Mouse (Mus musculus) midbrain, embryonic 10.5 days (tissue): Measurements from ENCODE around the gene Ubap2l. TPM values are rescaled to one million over a fixed set of nuclear protein-coding genes. Genes with fewer than 3 reads are reported as not detected.

Experiments
- DNase-seq: peaks from one replicate; pipeline ENCODE4 v3.0.0-alpha.2; 2017; ENCODE audit warnings: low spot score
- H3K27ac ChIP-seq: fragments of 300-500 bp; sonication (generic); replicated peaks from 2 replicates; pipeline ENCODE4 v1.5.1; 2016; ENCODE audit warnings: mild to moderate bottlenecking
- H3K27me3 ChIP-seq: fragments of 300-500 bp; sonication (generic); 2 replicates; pipeline ENCODE4 v1.6.1; 2016; ENCODE audit warnings: low read depth, mild to moderate bottlenecking; ENCODE audit not compliant: poor library complexity, severe bottlenecking
- H3K36me3 ChIP-seq: fragments of 300-500 bp; sonication (generic); 2 replicates; pipeline ENCODE4 v1.6.1; 2016; ENCODE audit warnings: mild to moderate bottlenecking, moderate library complexity
- H3K4me1 ChIP-seq: fragments of 300-500 bp; sonication (generic); 2 replicates; pipeline ENCODE4 v1.6.1; 2016
- H3K4me3 ChIP-seq: fragments of 300-500 bp; sonication (generic); 2 replicates; pipeline ENCODE4 v1.5.1; 2016; ENCODE audit warnings: mild to moderate bottlenecking, moderate library complexity
- H3K9me3 ChIP-seq: fragments of 300-500 bp; sonication (generic); replicated peaks from 2 replicates; pipeline ENCODE4 v1.6.1; 2016; ENCODE audit warnings: mild to moderate bottlenecking
- WGBS: fragments of 180-500 bp; shearing (Covaris S2); methylation state at CpG from one replicate; pipeline ENCODE4 v1.1.7; 2016; 5-methylcytosine and 5-hydroxymethylcytosine counted together
- polyA plus RNA-seq: library from polyadenylated mRNA; unstranded; fragments of >200 nt; fragmentation: Nextera tagmentation; extraction: Ambion mirVana; gene quantifications from 2 replicates; pipeline ENCODE4 v1.2.1, GENCODE M21; 2016

Ubap2l gene
- 196 and 204 TPM in 2 replicates for polyA plus RNA-seq

GRCm38 (mm10) chr3:90052351-90053241, at the start of gene Ubap2l:
Ubap2l (minus strand) TSS chr3:90052628.
- Histone ChIP-seq H3K36me3 (peaks cover 49% of the 10 kb centered on the region), H3K9me3 (no peaks in the 10 kb centered on the region), H3K27ac (peak within 1 kb of the TSS; percentile 96), H3K4me3 (peak within 1 kb of the TSS; percentile 96), H3K4me1 (peaks cover 30% of the 10 kb centered on the region), H3K27me3 (no peaks in the 10 kb centered on the region)
- DNase-seq = peak; percentile 99
- under 1% methylated on average over 80 of the region's 81 CpGs for WGBS

GRCm38 (mm10) chr3:90101673-90102072, 49.2 kb upstream of the Ubap2l start:
- DNase-seq = no peak
- H3K4me1 ChIP-seq = no peaks in the 10 kb centered on the region
- H3K4me3 ChIP-seq = no peak overlapping the region
- H3K36me3 ChIP-seq = peaks cover 56% of the 10 kb centered on the region
- 96% methylated on average over 2 of the region's 2 CpGs for WGBS
- H3K27ac ChIP-seq = no peak overlapping the region
- no peaks in the 10 kb centered on the region for H3K9me3 ChIP-seq
- no peaks in the 10 kb centered on the region for H3K27me3 ChIP-seq

GRCm38 (mm10) chr3:90101010-90101409, 48.6 kb upstream of the Ubap2l start:
- H3K36me3 ChIP-seq = peaks cover 63% of the 10 kb centered on the region
- H3K27me3 ChIP-seq = no peaks in the 10 kb centered on the region
- no peak for DNase-seq
- no peaks in the 10 kb centered on the region for H3K9me3 ChIP-seq
- H3K27ac ChIP-seq = no peak overlapping the region
- H3K4me3 ChIP-seq = no peak overlapping the region
- 96% methylated on average over 3 of the region's 3 CpGs for WGBS
- H3K4me1 ChIP-seq = no peaks in the 10 kb centered on the region

- H3K36me3 ChIP-seq = peaks cover 91% of the 10 kb centered on the region
- no peaks in the 10 kb centered on the region for H3K4me1 ChIP-seq
- H3K27me3 ChIP-seq = no peaks in the 10 kb centered on the region
- 90% methylated on average over 5 of the region's 5 CpGs for WGBS
- DNase-seq = no peak
- no peak overlapping the region for H3K27ac ChIP-seq
- H3K9me3 ChIP-seq = no peaks in the 10 kb centered on the region
- no peak overlapping the region for H3K4me3 ChIP-seq
These were observed 45.5 kb upstream of the Ubap2l start for GRCm38 (mm10) chr3:90097928-90098327.

GRCm38 (mm10) chr3:90094453-90094852, 42.0 kb upstream of the Ubap2l start:
- Histone ChIP-seq H3K27me3 (no peaks in the 10 kb centered on the region), H3K4me3 (no peak overlapping the region), H3K9me3 (no peaks in the 10 kb centered on the region), H3K27ac (no peak overlapping the region), H3K36me3 (peaks cover 99% of the 10 kb centered on the region), H3K4me1 (no peaks in the 10 kb centered on the region)
- DNase-seq = no peak
- 96% methylated on average over 3 of the region's 3 CpGs for WGBS

GRCm38 (mm10) chr3:90090892-90091291, 38.5 kb upstream of the Ubap2l start:
- H3K36me3 ChIP-seq = peaks cover 100% of the 10 kb centered on the region

GRCm38 (mm10) chr3:90088617-90089016, 36.2 kb upstream of the Ubap2l start:
- Histone ChIP-seq H3K36me3 (peaks cover 87% of the 10 kb centered on the region), H3K27me3 (no peaks in the 10 kb centered on the region), H3K27ac (no peak overlapping the region), H3K4me3 (no peak overlapping the region), H3K9me3 (no peaks in the 10 kb centered on the region), H3K4me1 (peaks cover 14% of the 10 kb centered on the region)
- 95% methylated on average over 2 of the region's 2 CpGs for WGBS
- no peak for DNase-seq

More at GRCm38 (mm10) chr3:90090892-90091291, 38.5 kb upstream of the Ubap2l start:
- no peaks in the 10 kb centered on the region for H3K27me3 ChIP-seq
- WGBS = 92% methylated on average over 6 of the region's 6 CpGs
- no peaks in the 10 kb centered on the region for H3K9me3 ChIP-seq
- no peak for DNase-seq
- H3K4me1 ChIP-seq = no peaks in the 10 kb centered on the region
- no peak overlapping the region for H3K27ac ChIP-seq
- H3K4me3 ChIP-seq = no peak overlapping the region

- no peaks in the 10 kb centered on the region for H3K27me3 ChIP-seq
- no peaks in the 10 kb centered on the region for H3K9me3 ChIP-seq
- no peak overlapping the region for H3K4me3 ChIP-seq
- WGBS = 93% methylated on average over 5 of the region's 5 CpGs
- H3K4me1 ChIP-seq = peaks cover 40% of the 10 kb centered on the region
- H3K36me3 ChIP-seq = peaks cover 78% of the 10 kb centered on the region
- DNase-seq = no peak
- H3K27ac ChIP-seq = no peak overlapping the region
These were observed 33.6 kb upstream of the Ubap2l start for GRCm38 (mm10) chr3:90086068-90086467.

GRCm38 (mm10) chr3:90085281-90085680, 32.9 kb upstream of the Ubap2l start:
- no peak for DNase-seq
- H3K4me1 ChIP-seq = peaks cover 46% of the 10 kb centered on the region
- WGBS = 93% methylated on average over 6 of the region's 6 CpGs
- H3K36me3 ChIP-seq = peaks cover 70% of the 10 kb centered on the region
- no peak overlapping the region for H3K27ac ChIP-seq
- no peaks in the 10 kb centered on the region for H3K27me3 ChIP-seq
- no peaks in the 10 kb centered on the region for H3K9me3 ChIP-seq
- H3K4me3 ChIP-seq = no peak overlapping the region

- Histone ChIP-seq H3K27ac (no peak overlapping the region), H3K4me3 (no peak overlapping the region), H3K9me3 (no peaks in the 10 kb centered on the region), H3K4me1 (peaks cover 47% of the 10 kb centered on the region), H3K27me3 (no peaks in the 10 kb centered on the region), H3K36me3 (peaks cover 65% of the 10 kb centered on the region)
- WGBS = 87% methylated on average over 4 of the region's 4 CpGs
- no peak for DNase-seq
These were observed 32.4 kb upstream of the Ubap2l start for GRCm38 (mm10) chr3:90084790-90085189.

GRCm38 (mm10) chr3:90083698-90084324, 31.4 kb upstream of the Ubap2l start:
- no peaks in the 10 kb centered on the region for H3K9me3 ChIP-seq
- no peaks in the 10 kb centered on the region for H3K27me3 ChIP-seq
- no peak for DNase-seq
- H3K4me3 ChIP-seq = peak overlapping the region; percentile 21; the same call in 1 of the 2 replicates
- H3K4me1 ChIP-seq = peaks cover 50% of the 10 kb centered on the region
- H3K36me3 ChIP-seq = peaks cover 55% of the 10 kb centered on the region
- 66% methylated on average over 3 of the region's 3 CpGs for WGBS
- H3K27ac ChIP-seq = 0 out of 2 replicates have a peak overlapping the region, but pooled peaks have one; percentile 59

- peak overlapping the region; percentile 59; the same call in 1 of the 2 replicates for H3K27ac ChIP-seq
- DNase-seq = no peak
- no peaks in the 10 kb centered on the region for H3K27me3 ChIP-seq
- 78% methylated on average over 5 of the region's 5 CpGs for WGBS
- H3K4me1 ChIP-seq = peaks cover 55% of the 10 kb centered on the region
- no peaks in the 10 kb centered on the region for H3K9me3 ChIP-seq
- peak overlapping the region; percentile 21; the same call in 1 of the 2 replicates for H3K4me3 ChIP-seq
- peaks cover 47% of the 10 kb centered on the region for H3K36me3 ChIP-seq
These were observed 30.6 kb upstream of the Ubap2l start for GRCm38 (mm10) chr3:90083034-90083433.
